Mouse (Mus musculus) monocyte, adult 2 months (primary cell): ENCODE data around the gene Ccdc88b.

Source experiments
- DNase-seq, 2 experiments: peaks; one replicate each; pipeline ENCODE4 v3.0.0; 2022; ENCODE audit warnings: low spot score in 2 of 2, low read depth in 1 of 2

Ccdc88b gene

DNA sequence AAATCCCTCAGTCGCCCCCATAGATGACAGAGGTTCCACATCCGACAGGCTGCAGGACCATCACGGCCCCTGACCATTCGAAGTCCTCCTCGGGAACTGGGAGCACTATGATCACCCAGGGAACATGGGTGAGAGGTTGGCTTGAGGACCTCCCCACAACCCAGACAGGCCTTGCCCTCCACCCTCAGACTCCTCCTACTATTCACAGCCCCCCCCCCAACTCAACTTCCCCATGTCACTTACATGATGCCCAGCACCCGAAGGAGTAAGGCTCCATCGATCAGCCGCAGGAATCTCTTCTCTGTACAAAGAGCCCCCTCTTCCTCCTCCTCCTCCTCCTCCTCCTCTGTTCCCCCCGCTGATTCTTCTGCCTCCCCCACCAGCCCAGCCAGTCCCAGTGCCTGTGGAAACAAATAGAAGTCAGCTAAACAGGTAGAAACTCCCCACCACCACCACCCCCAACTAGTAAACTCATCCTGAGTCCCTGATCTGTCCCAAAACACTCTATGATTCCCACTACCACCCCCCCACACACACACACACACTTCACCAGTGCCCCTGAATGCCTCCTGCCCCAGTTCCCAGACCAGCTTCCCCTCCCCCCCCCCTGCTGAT, 513 bp downstream of the Ccdc88b start:
- no peak for DNase-seq

DNA sequence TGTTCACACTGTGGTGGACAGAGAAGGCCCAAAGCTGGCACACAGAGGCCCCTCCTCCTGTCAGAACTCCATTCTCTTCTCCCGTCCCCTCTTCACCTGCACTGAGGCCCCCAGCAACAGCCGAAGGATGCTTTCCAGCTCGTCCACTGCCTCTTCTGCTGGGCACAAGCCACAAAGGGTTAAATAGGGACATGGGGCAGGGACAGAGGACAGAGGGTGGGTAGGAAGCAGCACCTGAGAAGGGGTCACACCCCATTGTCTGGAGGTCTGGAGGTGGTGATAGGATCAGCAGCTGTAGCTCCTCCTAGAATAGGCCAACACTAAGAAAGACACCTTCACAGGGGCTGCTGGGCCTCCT, 1.0 kb downstream of the Ccdc88b start:
- no peak for DNase-seq

DNA sequence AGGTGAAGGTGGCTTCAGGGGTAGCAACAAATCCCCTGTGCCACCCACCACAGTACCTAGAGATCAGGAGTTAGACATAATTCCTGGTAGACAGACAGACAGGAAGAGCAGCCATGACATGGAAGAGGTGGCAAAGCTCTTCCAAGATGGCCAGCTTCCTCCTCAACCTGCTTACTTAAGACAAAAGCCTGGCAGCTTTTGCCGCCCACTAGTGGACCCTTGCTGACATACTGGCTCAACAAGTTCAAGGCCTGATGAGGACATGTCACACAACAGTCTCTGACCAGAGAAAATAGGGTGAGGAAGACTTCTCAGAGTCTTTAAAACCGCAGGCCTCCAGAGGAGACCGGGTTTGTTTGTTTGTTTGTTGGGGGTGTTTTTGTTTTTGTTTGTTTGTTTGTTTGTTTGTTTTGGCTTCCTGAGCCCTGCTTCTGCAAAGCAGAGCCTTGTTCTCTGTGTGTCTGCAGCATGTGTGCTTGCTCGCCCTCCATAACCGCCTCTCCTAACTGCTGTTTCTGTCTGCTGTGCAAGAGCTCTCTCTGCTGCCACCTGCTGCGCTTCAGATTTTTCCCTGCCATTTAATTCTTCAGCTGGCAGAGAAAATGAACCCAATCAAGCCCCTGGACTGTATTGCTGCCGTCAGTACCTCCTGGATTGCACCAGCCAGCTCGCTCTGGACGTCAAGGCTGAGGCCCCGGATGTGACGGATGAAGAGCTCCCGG, 1.6 kb downstream of the Ccdc88b start:
- no peak for DNase-seq

DNA sequence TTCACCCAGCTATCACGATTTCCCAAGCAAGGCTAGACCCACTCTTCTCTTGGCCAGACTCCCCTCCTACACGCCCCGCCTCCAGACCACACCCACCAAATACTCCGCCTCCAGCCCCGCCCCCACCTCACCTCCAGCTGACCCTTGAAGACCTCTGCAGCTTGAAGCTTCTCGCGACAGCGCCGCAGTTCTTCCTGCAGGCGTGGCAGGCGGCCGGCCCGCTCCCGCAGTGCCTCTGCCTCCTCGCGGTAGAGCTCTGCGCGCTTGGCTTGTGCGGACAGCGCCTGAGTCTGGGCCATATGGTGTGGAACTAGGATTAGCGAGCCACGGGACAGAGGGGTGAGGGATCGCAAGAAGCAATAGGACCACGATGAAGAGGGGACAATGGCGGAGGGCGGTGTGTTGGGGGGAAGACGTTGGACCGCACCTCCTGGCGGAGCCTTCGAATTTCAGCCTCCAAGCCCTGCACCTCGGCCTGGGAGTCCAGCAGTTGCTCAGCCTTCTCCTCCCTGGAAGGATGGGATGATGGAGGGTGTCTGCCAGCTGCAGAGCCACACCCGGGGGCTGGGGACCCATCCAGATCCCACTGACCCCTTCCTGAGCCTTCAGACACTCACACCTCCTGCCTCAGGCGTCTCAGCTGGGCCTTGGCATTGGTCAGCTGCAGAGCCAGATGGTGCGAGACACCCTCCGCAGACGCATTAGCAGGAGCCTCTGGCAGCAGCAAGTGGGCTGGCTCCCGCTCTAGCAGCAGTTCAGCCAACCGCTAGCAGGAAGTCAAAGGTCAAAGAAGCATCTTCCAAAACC, 2.6 kb downstream of the Ccdc88b start:
- DNase-seq, result no peak

DNA sequence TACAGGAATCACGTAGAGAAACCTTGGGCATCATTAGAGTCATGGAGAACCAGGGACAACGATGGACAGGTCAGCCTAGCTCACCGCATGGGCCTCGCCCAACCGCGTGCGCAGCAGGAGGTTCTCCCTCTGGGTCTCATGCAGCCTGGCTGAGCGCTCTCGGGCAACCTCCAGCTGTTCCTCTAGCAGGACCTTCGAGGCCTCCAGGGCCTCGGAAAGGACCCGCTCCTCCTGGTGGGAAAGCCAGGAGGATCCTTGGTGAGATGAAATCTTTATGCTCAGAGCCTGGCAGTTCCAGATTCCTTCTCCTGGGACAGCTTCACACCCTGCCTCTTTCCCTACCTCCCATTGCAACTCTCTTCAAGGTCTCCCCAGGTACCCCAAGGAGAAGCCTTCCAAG, 3.4 kb downstream of the Ccdc88b start:
- DNase-seq, result no peak

DNA sequence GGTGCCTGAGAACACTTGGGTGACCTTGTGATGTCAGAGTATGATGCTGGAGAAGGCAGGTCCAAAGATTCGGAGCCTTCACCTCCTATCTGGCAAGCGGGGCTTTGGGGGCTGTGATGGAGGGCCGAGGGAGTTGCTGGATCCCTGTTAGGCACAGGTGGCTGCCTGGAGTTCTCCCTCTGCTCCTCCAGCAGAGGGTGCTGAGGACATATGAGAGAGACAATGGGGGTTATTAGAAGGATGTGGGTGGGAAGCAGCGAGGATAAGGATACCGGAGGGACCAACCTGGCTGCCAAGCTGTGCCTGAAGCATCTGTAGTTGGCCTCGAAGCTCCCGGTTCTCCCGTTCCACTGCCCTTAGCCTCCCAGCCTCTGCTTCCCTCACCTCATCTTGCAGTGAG, 4.1 kb downstream of the Ccdc88b start:
- DNase-seq, result no peak

DNA sequence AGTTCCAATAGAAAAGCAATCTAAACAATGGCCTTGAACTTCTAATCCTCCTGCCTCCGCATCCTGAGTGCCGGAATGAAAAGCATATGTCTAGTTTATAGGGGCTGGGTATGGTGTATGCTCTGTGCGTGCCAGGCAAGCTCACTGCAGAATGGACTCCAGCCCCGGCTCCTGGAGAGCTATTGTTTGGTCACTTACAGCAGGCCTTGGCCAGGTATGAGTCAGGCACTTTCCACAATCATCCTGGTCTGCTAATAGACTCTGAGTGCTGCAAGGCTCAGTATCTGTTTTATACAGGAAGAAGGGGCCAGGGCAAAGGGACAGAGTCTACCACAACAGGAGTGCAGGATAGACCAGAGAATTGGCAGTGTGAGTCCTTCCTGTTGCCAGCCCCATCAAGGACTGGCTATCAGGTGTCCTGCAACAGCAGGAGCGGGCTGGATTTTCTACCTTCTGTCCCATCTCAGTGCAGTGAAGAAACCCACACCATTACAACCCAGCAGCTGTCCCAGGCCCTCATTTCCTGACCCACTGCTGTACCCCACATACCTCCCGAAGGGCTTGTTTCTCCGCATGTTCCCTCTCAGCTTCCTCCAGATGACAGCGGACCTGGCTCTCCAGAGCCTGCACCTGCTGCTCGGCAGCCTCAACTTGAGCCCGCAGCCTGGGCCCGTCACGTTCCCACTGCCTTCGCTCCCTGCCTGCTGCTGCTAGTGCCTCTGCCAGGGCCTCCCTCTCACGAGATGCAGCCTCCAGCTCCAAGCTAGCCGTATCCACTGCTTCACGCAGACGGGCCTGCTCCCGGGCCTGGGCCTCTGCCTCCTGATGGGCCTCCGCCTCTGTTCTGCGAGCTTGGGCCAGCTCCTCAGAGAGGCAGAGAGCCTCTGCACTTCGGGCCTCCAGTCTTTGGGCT, 5.4 kb downstream of the Ccdc88b start:
- DNase-seq, result no peak

DNA sequence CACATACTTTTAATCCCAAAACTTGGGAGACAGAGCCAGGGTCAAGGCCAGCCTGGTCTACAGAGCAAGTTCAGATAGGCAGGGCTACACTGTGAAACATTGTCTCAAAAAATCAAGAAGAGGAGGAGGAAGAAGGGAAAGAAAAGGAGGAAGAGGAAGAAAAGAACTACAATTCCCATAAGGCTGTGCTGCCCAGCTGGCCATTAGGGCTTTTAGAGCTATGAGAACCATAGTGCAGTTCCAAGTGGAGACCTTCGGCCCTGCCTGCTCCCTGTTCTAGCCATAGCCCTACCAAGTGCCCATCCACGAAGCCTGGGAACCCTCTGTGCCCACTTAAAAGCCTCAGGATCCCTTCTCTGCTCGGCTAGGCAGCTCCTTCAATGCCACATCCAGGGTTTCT, 6.5 kb downstream of the Ccdc88b start:
- no peak for DNase-seq

DNA sequence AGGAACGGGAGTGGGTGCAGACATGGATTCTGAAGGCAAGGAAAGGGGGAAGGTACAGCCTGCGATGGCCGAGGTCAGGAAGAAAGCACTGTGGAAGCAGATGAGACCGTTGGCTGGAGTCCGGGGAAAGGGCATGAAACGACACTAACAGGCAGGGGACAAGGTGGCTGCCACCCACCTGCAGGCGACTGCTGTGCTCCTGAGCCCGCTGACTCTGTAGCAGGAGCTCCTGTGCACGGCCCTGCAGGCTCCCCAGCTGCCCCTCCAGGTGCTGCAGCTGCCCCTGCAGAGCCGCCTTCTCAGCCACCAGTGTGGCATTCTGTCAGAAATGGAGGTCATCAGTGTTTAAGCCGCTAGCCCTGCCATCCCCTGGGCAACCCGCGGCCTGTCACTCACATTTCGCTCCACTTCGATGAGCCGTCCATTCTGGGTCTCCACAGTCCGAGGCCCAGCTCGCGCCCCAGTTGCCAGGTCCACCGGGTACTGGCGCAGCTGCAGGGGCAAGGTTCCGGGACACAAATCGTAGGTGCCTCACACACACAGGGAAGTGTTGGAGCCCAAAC, 8.4 kb downstream of the Ccdc88b start:
- no peak for DNase-seq

DNA sequence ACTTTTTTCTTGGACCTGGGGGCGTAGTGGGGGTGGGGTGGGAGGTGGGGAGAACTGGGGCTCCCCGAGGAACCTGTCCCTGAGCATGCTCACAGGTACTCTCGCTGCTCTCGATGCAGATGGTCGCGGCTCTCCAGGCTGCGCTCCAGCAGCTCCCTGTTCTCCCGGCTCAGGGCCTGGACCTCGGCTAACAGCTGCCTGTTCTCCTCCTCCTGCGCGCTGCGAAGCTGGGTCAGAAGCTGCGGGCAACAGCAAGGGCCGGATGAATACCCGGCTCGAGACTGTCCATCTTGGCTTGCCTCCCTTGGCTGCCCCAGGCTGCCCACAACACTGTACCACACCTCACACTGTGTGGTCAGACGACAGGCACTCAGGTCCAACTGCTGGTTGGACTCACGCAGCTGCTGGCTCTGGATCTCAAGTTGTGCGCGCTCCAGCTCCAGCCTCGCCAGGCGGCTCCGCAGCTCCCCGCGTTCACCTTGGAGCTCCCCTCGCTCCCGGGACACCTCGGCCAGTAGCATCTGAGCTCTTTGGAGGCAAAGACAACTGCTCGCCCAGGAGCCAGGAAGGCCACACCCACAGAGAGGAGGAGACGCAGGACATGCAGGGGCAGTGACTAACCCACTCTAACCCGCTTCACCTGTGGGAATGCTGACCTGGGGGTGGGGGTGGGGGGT, 10.0 kb downstream of the Ccdc88b start:
- DNase-seq, result no peak

DNA sequence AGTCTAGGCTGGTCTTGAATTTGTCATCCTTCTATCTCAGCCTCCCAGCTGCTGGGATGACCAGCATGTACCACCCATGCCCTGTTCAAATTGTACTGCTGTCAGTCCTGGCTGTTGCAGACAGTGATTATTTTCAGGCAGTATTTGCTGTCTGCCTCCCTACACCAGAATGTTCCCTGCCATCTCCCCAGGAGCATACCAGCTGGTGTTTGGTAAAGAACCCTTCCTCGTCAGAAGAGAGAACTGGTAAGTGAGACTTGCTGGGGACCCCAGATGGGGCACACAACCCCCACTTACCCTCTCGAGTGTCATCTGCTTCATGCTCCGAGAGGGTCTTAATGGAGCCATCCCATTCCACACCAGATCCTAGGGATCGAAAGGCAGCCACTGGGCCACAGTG, 12.0 kb downstream of the Ccdc88b start:
- no peak for DNase-seq

DNA sequence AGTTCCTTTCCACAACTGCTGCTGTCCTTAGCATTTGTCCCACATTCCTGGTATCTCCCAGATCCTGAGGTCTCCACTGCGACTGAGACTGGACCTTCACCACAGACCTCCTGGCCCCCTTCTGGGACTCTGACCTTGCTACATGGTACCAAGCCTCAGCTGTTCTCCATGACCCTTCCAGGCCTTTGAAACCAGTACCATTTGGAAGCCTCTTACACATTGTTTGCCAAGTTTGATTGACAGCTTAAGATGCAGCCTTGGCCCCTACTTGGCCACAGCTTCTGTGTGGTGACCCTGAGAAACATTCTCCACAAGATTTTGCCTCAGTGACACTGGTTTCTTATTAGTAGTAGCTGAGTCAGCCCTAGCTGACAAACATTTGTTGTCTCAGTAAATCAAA, 15.7 kb downstream of the Ccdc88b start:
- no peak for DNase-seq

DNA sequence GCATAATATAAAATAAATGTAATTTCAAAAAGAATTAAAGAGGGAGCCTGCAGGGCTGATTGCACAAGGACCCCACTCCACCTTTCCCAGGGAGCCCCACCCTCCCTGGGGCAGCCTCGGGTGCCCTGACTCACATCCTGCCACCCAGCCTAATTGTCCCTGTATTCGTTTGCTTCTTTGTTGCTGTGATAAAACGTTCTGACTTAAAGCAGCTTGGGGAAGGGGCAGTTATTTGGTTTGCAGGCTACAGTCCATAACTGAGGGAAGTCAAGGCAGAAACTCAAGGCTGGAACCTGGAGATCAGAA, 16.8 kb downstream of the Ccdc88b start:
- DNase-seq, result no peak

DNA sequence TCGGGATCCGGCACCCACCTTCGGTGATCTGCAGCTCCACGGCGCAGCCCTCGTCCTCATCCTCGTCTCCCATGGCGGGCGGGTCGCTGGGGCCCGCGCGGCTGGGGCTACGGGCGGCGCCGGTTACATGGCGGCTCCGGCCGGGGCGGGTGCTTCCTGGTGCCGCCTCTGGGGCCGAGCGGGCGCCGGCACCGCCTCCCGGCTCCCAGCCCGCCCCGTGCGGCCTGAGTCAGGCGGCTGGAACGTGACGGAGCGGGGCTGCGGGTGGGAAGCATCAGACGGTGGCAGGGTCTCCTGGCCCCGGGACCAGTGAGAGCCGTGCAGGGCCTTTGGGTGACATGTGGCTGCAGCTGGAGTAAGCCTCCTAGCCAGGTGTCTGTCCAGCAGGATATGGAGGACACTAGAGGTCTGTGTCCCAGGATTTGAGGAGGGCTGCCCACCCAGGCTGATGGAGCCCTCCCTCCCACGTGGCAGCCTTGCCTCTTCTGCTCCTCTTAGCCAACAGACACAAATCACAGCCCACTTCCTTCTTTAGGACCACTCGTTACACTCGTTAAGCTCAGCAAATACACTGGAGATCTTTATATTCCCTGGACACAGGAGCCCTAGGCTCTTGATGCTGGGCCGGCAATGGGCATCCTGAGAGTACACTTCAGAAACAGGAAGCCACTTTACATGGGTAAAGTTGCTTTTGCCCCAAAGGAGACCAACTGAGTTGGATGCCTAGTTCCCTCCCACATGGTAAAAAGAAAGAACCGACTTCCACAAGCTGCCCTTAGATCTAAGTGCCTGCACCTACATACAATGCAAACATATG, 17.3 kb downstream of the Ccdc88b start, which contains the start of gene Rps6ka4:
Rps6ka4 (minus strand) TSS at position 162 of the 817 bp plus-strand sequence.
- DNase-seq, result peak; percentile 26 to 33

DNA sequence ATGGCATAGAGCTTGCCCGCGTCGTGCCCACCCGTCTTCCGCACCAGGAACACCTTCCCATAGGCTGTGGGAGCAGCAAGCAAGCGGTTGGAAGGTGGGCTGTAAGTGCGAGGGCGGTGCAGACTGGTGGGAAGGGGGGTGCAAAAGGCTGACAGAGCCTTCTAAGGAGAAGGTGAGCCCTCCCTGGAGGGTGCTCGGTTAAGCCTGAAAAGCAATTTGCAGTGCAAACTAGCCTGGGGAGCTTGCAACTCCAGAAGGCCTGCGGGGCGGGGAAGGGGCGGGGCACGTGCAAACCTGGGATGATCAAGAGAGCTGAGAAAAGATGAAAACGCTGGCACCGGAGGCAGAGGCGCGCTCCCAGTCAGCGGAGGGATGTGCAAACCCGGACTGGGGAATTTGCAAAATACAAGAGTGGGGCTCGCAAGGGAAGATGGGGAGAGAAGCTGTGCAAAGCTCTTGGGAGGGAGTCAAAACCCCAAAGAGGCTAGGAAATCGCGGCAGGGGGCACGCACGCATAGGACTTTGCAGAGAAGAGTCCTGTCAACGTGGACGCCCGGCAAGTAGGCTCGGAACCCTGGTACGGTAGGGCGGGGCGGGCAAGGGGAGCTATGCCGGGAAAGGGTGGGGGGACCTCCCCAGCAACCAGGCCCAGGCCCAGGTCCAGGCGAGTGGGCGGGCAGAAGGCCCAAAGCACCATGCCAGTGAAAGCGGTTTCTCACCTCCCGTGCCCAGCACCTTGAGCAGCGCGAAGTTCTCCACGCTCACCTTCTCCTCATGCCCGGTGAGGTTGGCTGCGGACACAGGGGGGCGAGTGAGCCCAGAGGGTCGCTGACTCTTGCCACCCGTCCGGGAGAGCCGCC, 18.2 kb downstream of the Ccdc88b start:
- DNase-seq, result no peak

DNA sequence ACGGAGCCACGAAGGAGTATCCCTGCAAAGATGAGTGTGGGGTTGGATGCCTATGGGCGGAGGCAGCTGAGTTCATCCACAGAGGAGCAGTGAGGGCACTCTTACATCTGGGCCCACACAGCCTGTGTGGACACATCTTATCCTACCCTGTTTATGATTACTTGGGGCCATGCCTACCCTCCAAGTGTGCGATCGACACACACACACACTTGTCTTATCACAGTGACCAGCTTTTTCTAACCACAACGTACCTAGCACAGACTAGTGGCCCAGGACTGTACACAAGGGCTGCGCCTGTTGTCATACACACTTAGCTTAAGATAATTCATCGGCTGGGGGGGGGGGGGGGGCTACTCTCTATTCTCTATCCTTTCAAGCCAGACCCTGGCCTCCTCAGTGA, 25.6 kb downstream of the Ccdc88b start:
- DNase-seq, result no peak

DNA sequence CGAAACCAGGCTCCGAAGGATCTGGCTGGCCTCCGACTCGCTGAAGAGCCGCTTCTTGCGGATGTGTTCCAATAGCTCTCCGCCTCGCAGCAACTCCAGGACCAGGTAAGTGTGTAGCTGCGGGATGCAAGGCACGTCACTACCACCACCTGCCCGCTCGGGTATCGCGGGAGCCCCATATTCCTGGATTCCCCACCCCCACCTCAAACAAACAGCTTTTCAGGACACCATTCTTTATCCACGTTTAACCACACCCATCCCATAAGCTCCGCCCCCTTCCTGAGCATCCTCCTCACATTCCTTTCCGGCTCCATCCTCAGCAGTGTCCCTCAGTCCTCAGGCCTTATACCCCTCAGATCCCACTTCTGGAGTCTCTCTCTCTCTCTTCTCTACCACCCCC, 26.7 kb downstream of the Ccdc88b start:
- no peak for DNase-seq

DNA sequence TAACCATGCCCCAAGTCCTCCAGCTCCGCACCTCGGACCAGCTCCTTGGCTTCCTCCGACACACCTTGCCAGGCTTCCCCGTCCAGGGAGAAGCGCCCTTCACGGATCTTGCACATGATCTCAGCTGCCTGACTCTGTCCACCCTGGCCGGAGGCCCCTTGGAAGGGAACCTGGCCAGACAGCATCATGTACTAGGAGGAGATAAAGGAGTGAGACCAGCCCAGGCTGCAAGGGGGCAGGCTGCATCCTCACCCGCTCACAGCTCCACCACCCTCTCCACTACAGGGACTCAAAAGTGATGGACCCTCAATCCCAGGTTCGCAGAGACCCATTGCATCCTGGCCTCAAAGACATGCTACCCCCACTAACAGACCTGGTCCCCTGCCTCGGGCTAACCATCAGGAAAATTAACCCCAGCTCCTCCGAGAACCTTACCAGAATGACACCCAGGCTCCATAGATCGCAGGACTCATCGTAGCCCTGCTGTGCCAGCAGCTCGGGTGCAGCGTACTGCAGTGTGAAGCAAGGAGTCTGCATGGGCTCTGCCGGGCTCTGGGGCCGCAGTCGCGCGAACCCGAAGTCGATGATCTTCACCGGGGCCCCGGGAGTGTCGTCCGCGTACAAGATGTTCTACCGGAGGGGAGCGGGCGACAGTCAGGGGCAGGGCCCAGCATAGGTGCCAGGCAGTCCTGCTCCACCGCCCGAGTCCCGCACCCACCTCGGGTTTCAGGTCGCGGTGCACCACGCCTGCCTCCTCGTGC, 27.3 kb downstream of the Ccdc88b start:
- no peak for DNase-seq
